Mouse (Mus musculus) thymus, adult 2 months (tissue): Measurements from ENCODE around the gene Smim15. TPM values are rescaled to one million over a fixed set of nuclear protein-coding genes. Genes with fewer than 3 reads are reported as not detected.

Experiments used
- DNase-seq: peaks from one replicate; pipeline ENCODE4 v3.0.0; 2021
- H3K27ac ChIP-seq: fragments of 200-500 bp; 2 replicates; pipeline ENCODE4 v1.5.1; 2012; ENCODE audit warnings: low read length, control low read depth; ENCODE audit not compliant: control insufficient read depth, insufficient read depth
- H3K27me3 ChIP-seq: fragments of 200-500 bp; 2 replicates; pipeline ENCODE4 v1.6.1; 2012; ENCODE audit warnings: mild to moderate bottlenecking, low read length, moderate library complexity, mixed read lengths; ENCODE audit not compliant: control insufficient read depth, insufficient read depth
- H3K36me3 ChIP-seq: fragments of 200-500 bp; 2 replicates; pipeline ENCODE4 v1.6.1; 2012; ENCODE audit warnings: mild to moderate bottlenecking, low read length, moderate library complexity; ENCODE audit not compliant: control insufficient read depth, insufficient read depth
- H3K4me1 ChIP-seq: fragments of 200-500 bp; replicated peaks from 2 replicates; pipeline ENCODE4 v1.6.1; 2012; ENCODE audit warnings: low read length; ENCODE audit not compliant: control insufficient read depth, insufficient read depth
- H3K4me3 ChIP-seq: fragments of 200-500 bp; 2 replicates; pipeline ENCODE4 v1.5.1; 2012; ENCODE audit warnings: mild to moderate bottlenecking, low read length, control low read depth, moderate library complexity; ENCODE audit not compliant: control insufficient read depth, insufficient read depth
- CTCF ChIP-seq: fragments of 200-500 bp; IDR thresholded peaks from 2 replicates; pipeline ENCODE4 v1.5.1; 2012; ENCODE audit warnings: mild to moderate bottlenecking, control low read depth, low read length, moderate library complexity, borderline replicate concordance; ENCODE audit not compliant: control insufficient read depth, poor library complexity, insufficient read depth; ENCODE audit errors: extremely low read depth
- POLR2A ChIP-seq: fragments of 200-500 bp; IDR thresholded peaks from 2 replicates; pipeline ENCODE4 v1.6.1; 2012; ENCODE audit warnings: mild to moderate bottlenecking, low read length, control low read depth, moderate library complexity; ENCODE audit not compliant: control insufficient read depth, poor library complexity, insufficient read depth; ENCODE audit errors: extremely low read depth
- WGBS: fragments of 180-500 bp; shearing (Covaris S2); methylation state at CpG from one replicate; pipeline ENCODE4 v1.1.7; 2018; 5-methylcytosine and 5-hydroxymethylcytosine counted together
- polyA plus RNA-seq: library from polyadenylated mRNA; depleted of rRNA; stranded (reverse); fragments of >200 nt; gene quantifications from 2 replicates; pipeline ENCODE4 v1.2.3, GENCODE M21; 2012

Gene Smim15
- polyA plus RNA-seq, 1 experiment = 15.6 TPM

- no peak for TF ChIP-seq CTCF
- no peak for TF ChIP-seq POLR2A
- no peak overlapping the region for H3K27ac ChIP-seq
- DNase-seq = no peak
- no peak overlapping the region for H3K4me3 ChIP-seq
- no peaks in the 10 kb centered on the region for H3K36me3 ChIP-seq
- 85% methylated on average over 6 of the region's 6 CpGs for WGBS
- H3K27me3 ChIP-seq = no peaks in the 10 kb centered on the region
- H3K4me1 ChIP-seq = no peaks in the 10 kb centered on the region
Measured at GRCm38 (mm10) chr13:108017349-108017748, 26.9 kb upstream of the Smim15 start.

- Histone ChIP-seq H3K4me3 (no peak overlapping the region), H3K4me1 (no peaks in the 10 kb centered on the region), H3K27me3 (no peaks in the 10 kb centered on the region), H3K36me3 (no peaks in the 10 kb centered on the region), H3K27ac (no peak overlapping the region)
- TF ChIP-seq POLR2A (no peak), CTCF (no peak)
- 88% methylated on average over 3 of the region's 3 CpGs for WGBS
- DNase-seq = no peak
Measured at GRCm38 (mm10) chr13:108025802-108026201, 18.4 kb upstream of the Smim15 start.

DNA sequence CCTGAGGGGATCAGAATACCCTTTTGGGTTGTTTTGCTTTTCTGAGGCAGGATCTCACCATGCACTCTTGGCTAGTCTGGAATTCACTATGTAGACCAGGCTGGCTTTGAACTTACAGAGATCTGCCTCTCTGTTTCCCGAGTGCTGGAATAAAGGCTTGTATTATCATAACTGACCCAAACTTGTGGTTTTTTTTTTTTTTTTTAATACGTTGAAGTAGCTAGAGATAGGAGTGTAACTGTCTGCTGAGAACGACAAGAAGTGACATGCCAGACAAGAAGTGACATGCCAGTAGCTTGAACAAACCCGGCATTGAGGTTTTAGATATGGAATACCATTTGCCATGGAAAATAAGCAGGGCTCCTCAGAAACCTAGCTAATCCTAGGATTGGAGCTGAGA, 11.5 kb upstream of the Smim15 start:
- Histone ChIP-seq H3K4me3 (no peak overlapping the region), H3K4me1 (no peaks in the 10 kb centered on the region), H3K36me3 (no peaks in the 10 kb centered on the region), H3K27me3 (no peaks in the 10 kb centered on the region), H3K27ac (no peak overlapping the region)
- WGBS = 96% methylated on average over 4 of the region's 4 CpGs
- TF ChIP-seq POLR2A = no peak
- no peak for TF ChIP-seq CTCF
- DNase-seq = no peak

DNA sequence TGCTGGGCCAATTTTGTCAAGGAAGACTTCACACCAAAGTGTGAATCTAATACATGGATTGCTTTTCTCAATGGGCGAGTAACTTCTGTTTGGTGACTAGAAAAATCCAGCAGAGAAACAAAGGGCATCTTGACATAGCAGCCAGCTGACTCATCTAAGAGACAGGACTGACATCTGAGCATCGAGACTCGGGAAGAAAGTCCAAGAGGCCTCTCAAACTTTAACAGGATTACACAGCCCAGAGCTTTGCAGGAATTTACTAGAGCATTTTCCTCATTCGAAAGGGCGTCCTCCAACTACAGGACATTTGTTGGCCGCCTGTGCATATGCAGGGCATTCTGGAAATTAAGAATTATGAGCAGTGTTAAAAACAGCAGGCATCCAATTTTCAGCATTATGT, 4.9 kb upstream of the Smim15 start:
- peaks cover 12% of the 10 kb centered on the region for H3K4me1 ChIP-seq
- H3K27ac ChIP-seq = no peak overlapping the region
- no peak overlapping the region for H3K4me3 ChIP-seq
- no peak for TF ChIP-seq POLR2A
- no peak for TF ChIP-seq CTCF
- H3K36me3 ChIP-seq = no peaks in the 10 kb centered on the region
- H3K27me3 ChIP-seq = no peaks in the 10 kb centered on the region
- 96% methylated on average over 6 of the region's 6 CpGs for WGBS
- DNase-seq = no peak

- TF ChIP-seq POLR2A = no peak
- no peak for TF ChIP-seq CTCF
- Histone ChIP-seq H3K36me3 (no peaks in the 10 kb centered on the region), H3K27me3 (no peaks in the 10 kb centered on the region), H3K4me1 (peaks cover 12% of the 10 kb centered on the region), H3K27ac (no peak overlapping the region), H3K4me3 (no peak overlapping the region)
- WGBS = 90% methylated on average over 9 of the region's 9 CpGs
- DNase-seq = no peak
Measured at GRCm38 (mm10) chr13:108039902-108040301, 4.3 kb upstream of the Smim15 start.

GRCm38 (mm10) chr13:108040451-108040850, 3.8 kb upstream of the Smim15 start:
- Histone ChIP-seq H3K4me1 (peaks cover 12% of the 10 kb centered on the region), H3K27me3 (no peaks in the 10 kb centered on the region), H3K27ac (peak overlapping the region; percentile 56; the same call in 1 of the 2 replicates), H3K4me3 (no peak overlapping the region), H3K36me3 (no peaks in the 10 kb centered on the region)
- 40% methylated on average over 3 of the region's 3 CpGs for WGBS
- DNase-seq = no peak
- TF ChIP-seq CTCF (no peak), POLR2A (no peak)

DNA sequence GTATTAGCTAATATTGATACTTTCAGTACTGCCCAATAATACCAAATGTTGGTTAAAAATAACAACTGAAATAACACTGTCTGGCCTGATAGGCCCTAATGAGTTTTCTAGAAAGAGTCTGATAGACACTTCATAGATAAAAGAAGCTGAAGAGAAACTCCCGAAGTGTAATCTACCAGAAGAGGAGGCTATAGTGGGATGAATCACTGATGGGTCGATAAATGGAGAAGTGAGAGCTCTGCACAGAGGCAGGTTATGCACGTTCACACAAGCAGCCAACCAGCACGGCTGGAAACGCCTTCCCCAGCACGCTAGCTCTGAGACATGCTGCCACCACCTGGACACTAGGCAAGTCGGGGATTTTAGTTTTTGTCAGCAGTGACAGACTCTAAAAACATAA, 2.9 kb upstream of the Smim15 start:
- H3K4me1 ChIP-seq = peaks cover 15% of the 10 kb centered on the region
- 2% methylated on average over 7 of the region's 7 CpGs for WGBS
- no peaks in the 10 kb centered on the region for H3K27me3 ChIP-seq
- H3K36me3 ChIP-seq = peaks cover under 1% of the 10 kb centered on the region; the same call in 1 of the 2 replicates
- H3K4me3 ChIP-seq = no peak overlapping the region
- DNase-seq = peak; percentile 70
- peak; percentile 56; the same call in 1 of the 2 replicates for TF ChIP-seq CTCF
- TF ChIP-seq POLR2A = no peak
- no peak overlapping the region for H3K27ac ChIP-seq
